Mouse (Mus musculus) olfactory bulb, adult 2 months (tissue): ENCODE measurements around the gene Rex1bd. TPM values are rescaled to one million over a fixed set of nuclear protein-coding genes. Genes with fewer than 3 reads are reported as not detected.
A peak's percentile ranks its signal among the peaks of the same experiment; 100 is the strongest.

Experiments
- H3K27ac ChIP-seq: fragments of 200-500 bp; 2 replicates; pipeline ENCODE4 v1.5.1; 2012; ENCODE audit warnings: low read depth, low read length; ENCODE audit not compliant: insufficient read depth
- H3K4me1 ChIP-seq: fragments of 200-500 bp; 2 replicates; pipeline ENCODE4 v1.6.1; 2012; ENCODE audit warnings: low read length; ENCODE audit not compliant: control insufficient read depth, insufficient read depth
- H3K4me3 ChIP-seq: fragments of 200-500 bp; 2 replicates; pipeline ENCODE4 v1.5.1; 2012; ENCODE audit warnings: mild to moderate bottlenecking, low read depth, low read length, moderate library complexity; ENCODE audit not compliant: insufficient read depth
- CTCF ChIP-seq: fragments of 200-500 bp; IDR thresholded peaks from 2 replicates; pipeline ENCODE4 v1.5.1; 2012; ENCODE audit warnings: low read depth, mild to moderate bottlenecking, low read length, moderate library complexity; ENCODE audit not compliant: insufficient read depth
- POLR2A ChIP-seq: fragments of 200-500 bp; IDR thresholded peaks from 2 replicates; pipeline ENCODE4 v1.6.1; 2012; ENCODE audit warnings: mild to moderate bottlenecking, low read depth, low read length, moderate library complexity; ENCODE audit not compliant: insufficient read depth
- WGBS: fragments of 180-500 bp; shearing (Covaris S2); methylation state at CpG from one replicate; pipeline ENCODE4 v1.1.7; 2018; 5-methylcytosine and 5-hydroxymethylcytosine counted together
- polyA plus RNA-seq: library from polyadenylated mRNA; stranded (reverse); fragments of >200 nt; gene quantifications from 2 replicates; pipeline ENCODE4 v1.2.4, GENCODE M21; 2012; ENCODE audit warnings: low replicate concordance; ENCODE audit not compliant: missing spikeins, insufficient read depth, insufficient read length

Rex1bd gene
- polyA plus RNA-seq, 1 experiment = not detected

GRCm38 (mm10) chr8:70476333-70477268, 30.0 kb downstream of the Rex1bd start, which contains the start of gene Klhl26:
TSS of gene Klhl26 (minus strand) at chr8:70476968.
- H3K4me3 ChIP-seq = peak within 1 kb of the TSS; percentile 74
- no peak within 1 kb of the TSS for H3K27ac ChIP-seq
- under 1% methylated on average over 53 of the region's 53 CpGs for WGBS
- peaks cover 22% of the 10 kb centered on the region for H3K4me1 ChIP-seq
- TF ChIP-seq POLR2A (no peak; the same call in 1 of the 2 replicates), CTCF (no peak)

GRCm38 (mm10) chr8:70471856-70472255, 34.7 kb downstream of the Rex1bd start:
- TF ChIP-seq POLR2A (no peak), CTCF (no peak)
- H3K27ac ChIP-seq = no peak overlapping the region
- H3K4me3 ChIP-seq = no peak overlapping the region
- WGBS = 97% methylated on average over 7 of the region's 7 CpGs
- peaks cover 39% of the 10 kb centered on the region for H3K4me1 ChIP-seq

- H3K27ac ChIP-seq = no peak overlapping the region
- TF ChIP-seq CTCF = no peak
- TF ChIP-seq POLR2A = no peak
- no peak overlapping the region for H3K4me3 ChIP-seq
- WGBS = 60% methylated on average over 2 of the region's 2 CpGs
- peaks cover 30% of the 10 kb centered on the region for H3K4me1 ChIP-seq
Measured at GRCm38 (mm10) chr8:70469938-70470337, 36.6 kb downstream of the Rex1bd start.

DNA sequence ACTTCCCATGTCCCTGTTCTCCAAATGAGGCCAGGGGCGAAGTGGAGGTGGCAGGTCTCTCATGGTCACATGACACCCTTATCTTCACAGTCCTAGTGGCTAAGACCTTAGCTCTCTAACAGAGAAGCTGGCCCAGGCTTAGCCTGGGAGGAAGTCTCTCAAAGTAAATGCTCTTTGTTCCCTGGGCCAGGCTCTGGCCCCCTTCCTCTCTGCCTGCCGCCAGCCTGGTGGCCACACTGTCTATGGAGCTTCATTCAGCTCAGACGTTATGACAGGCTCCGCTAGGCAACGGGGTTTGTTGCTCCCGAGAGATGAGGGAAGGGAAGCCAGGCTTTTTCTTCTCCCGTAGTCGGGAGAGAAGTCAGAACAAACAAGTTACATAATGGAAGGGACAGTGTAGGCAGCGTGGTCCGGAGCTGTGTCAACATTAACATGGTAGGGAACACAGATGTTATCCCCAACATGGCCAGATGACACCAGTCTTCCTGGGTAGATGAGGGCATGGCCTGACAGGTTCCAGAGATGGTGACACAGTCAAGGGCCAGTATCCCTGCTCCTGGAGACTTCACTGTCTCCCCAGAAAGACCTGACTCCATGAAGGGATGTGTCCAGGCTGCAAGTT, 37.1 kb downstream of the Rex1bd start:
- Histone ChIP-seq H3K4me1 (peaks cover 29% of the 10 kb centered on the region), H3K27ac (no peak overlapping the region), H3K4me3 (no peak overlapping the region)
- WGBS = 20% methylated on average over 10 of the region's 10 CpGs
- TF ChIP-seq CTCF = no peak
- no peak for TF ChIP-seq POLR2A

- 93% methylated on average over 4 of the region's 4 CpGs for WGBS
- Histone ChIP-seq H3K4me1 (peaks cover 34% of the 10 kb centered on the region), H3K27ac (no peak overlapping the region), H3K4me3 (no peak overlapping the region)
- TF ChIP-seq CTCF (no peak), POLR2A (no peak)
Measured at GRCm38 (mm10) chr8:70468733-70469132, 37.8 kb downstream of the Rex1bd start.

DNA sequence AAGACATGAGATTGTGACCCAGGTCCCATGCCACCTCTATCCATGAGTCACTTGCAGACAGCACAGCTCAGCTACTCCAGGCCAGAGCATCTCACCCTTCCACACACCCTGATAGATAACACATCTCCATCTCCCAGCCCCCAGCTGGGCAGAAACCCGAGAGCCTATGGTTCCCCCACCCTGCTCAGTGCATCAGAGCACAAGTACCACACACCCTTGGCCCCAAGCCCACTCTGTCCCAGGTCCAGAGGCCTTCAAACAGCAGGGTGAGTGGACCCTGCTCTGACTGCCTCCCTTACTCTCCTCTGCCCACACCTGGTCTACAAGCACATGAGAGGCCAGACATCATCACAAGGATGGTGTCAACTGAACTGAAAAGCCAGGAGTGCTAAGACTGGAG, 38.6 kb downstream of the Rex1bd start:
- WGBS = 72% methylated on average over 1 of the region's 1 CpGs
- H3K4me1 ChIP-seq = peaks cover 41% of the 10 kb centered on the region
- H3K4me3 ChIP-seq = no peak overlapping the region
- no peak for TF ChIP-seq POLR2A
- no peak overlapping the region for H3K27ac ChIP-seq

- TF ChIP-seq CTCF (no peak), POLR2A (no peak)
- Histone ChIP-seq H3K27ac (no peak overlapping the region), H3K4me3 (no peak overlapping the region), H3K4me1 (peaks cover 47% of the 10 kb centered on the region)
- WGBS = 79% methylated on average over 5 of the region's 5 CpGs
Measured at GRCm38 (mm10) chr8:70467229-70467725, 39.3 kb downstream of the Rex1bd start.

- peaks cover 52% of the 10 kb centered on the region for H3K4me1 ChIP-seq
- WGBS = 82% methylated on average over 11 of the region's 11 CpGs
- H3K27ac ChIP-seq = no peak overlapping the region
- no peak for TF ChIP-seq CTCF
- TF ChIP-seq POLR2A = no peak
- no peak overlapping the region for H3K4me3 ChIP-seq
Measured at GRCm38 (mm10) chr8:70466771-70467170, 39.8 kb downstream of the Rex1bd start.

- Histone ChIP-seq H3K27ac (no peak overlapping the region), H3K4me3 (no peak overlapping the region), H3K4me1 (peaks cover 56% of the 10 kb centered on the region)
- TF ChIP-seq POLR2A = no peak
- TF ChIP-seq CTCF = no peak
- WGBS = 76% methylated on average over 4 of the region's 4 CpGs
Measured at GRCm38 (mm10) chr8:70466305-70466704, 40.2 kb downstream of the Rex1bd start.
